Mouse (Mus musculus) MEL (cell line): ENCODE results near the gene Plet1. TPM values are rescaled to one million over a fixed set of nuclear protein-coding genes. Genes with fewer than 3 reads are reported as not detected.

Experiments
- DNase-seq: peaks from one replicate; pipeline ENCODE4 v3.0.0; 2011; ENCODE audit warnings: low read depth, low spot score
- H3K27ac ChIP-seq: 2 replicates; pipeline ENCODE4 v1.5.1; 2012; ENCODE audit warnings: low read depth, mild to moderate bottlenecking, control low read depth, low read length, moderate library complexity; ENCODE audit not compliant: control insufficient read depth
- H3K27me3 ChIP-seq, 2 experiments: fragments of 150-350 bp in 1 of 2; sonication (generic) in 1 of 2; 2 replicates each; pipeline ENCODE4 v1.6.1; 2012; ENCODE audit warnings: low read length in 2 of 2, mild to moderate bottlenecking in 2 of 2, improper control_type of control experiment in 1 of 2, moderate library complexity in 1 of 2; ENCODE audit not compliant: insufficient read depth in 2 of 2, control insufficient read depth in 1 of 2
- H3K36me3 ChIP-seq, 2 experiments: 2 replicates each; pipeline ENCODE4 v1.6.1; 2012 to 2014; ENCODE audit warnings: low read length in 2 of 2, improper control_type of control experiment in 1 of 2, inconsistent platforms in 1 of 2, mild to moderate bottlenecking in 1 of 2; ENCODE audit not compliant: insufficient read depth in 2 of 2, control insufficient read depth in 1 of 2
- H3K4me1 ChIP-seq, 2 experiments: fragments of 150-350 bp in 1 of 2; sonication (generic) in 1 of 2; 2 replicates each; pipeline ENCODE4 v1.6.1; 2012; ENCODE audit warnings: low read length in 2 of 2, improper control_type of control experiment in 1 of 2, mild to moderate bottlenecking in 1 of 2; ENCODE audit not compliant: insufficient read depth in 2 of 2, control insufficient read depth in 1 of 2
- H3K4me3 ChIP-seq, 2 experiments: fragments of 150-350 bp in 1 of 2; sonication (generic) in 1 of 2; 2 replicates each; pipeline ENCODE4 v1.5.1; 2012; ENCODE audit warnings: low read depth in 2 of 2, low read length in 2 of 2, mild to moderate bottlenecking in 2 of 2, moderate library complexity in 2 of 2, control low read depth in 1 of 2, improper control_type of control experiment in 1 of 2; ENCODE audit not compliant: control insufficient read depth in 1 of 2, insufficient read depth in 1 of 2
- H3K79me2 ChIP-seq: 2 replicates; pipeline ENCODE4 v1.6.1; 2012; ENCODE audit warnings: mild to moderate bottlenecking, low read length, moderate library complexity; ENCODE audit not compliant: control insufficient read depth, poor library complexity, insufficient read depth
- H3K9ac ChIP-seq: 2 replicates; pipeline ENCODE4 v1.6.1; 2012; ENCODE audit warnings: low read depth, mild to moderate bottlenecking, control low read depth, low read length, moderate library complexity; ENCODE audit not compliant: control insufficient read depth, poor library complexity, severe bottlenecking
- H3K9me3 ChIP-seq: fragments of 150-350 bp; sonication (generic); replicated peaks from 2 replicates; pipeline ENCODE4 v1.6.1; 2012; ENCODE audit warnings: mild to moderate bottlenecking, low read length, improper control_type of control experiment, moderate library complexity; ENCODE audit not compliant: insufficient read depth
- BHLHE40 ChIP-seq: IDR thresholded peaks from 2 replicates; pipeline ENCODE4 v1.6.1; 2012; ENCODE audit warnings: low read depth, mild to moderate bottlenecking, inconsistent platforms, low read length, improper control_type of control experiment, borderline replicate concordance
- CHD1 ChIP-seq: IDR thresholded peaks from 2 replicates; pipeline ENCODE4 v1.6.1; 2012; ENCODE audit warnings: low read depth, mild to moderate bottlenecking, inconsistent platforms, low read length, improper control_type of control experiment
- CHD2 ChIP-seq: IDR thresholded peaks from 2 replicates; pipeline ENCODE4 v1.6.1; 2011; ENCODE audit warnings: low read length, improper control_type of control experiment
- EP300 ChIP-seq, 2 experiments: IDR thresholded peaks; 2 replicates each; pipeline ENCODE4 v1.6.1; 2011; ENCODE audit warnings: improper control_type of control experiment in 2 of 2, low read length in 2 of 2, low read depth in 1 of 2, mild to moderate bottlenecking in 1 of 2
- GATA1 ChIP-seq: IDR thresholded peaks from 2 replicates; pipeline ENCODE4 v1.6.1; 2011; ENCODE audit warnings: low read depth, low read length, improper control_type of control experiment
- JUND ChIP-seq: IDR thresholded peaks from 2 replicates; pipeline ENCODE4 v1.6.1; 2011; ENCODE audit warnings: low read depth, mild to moderate bottlenecking, improper control_type of control experiment, low read length
- KAT2A ChIP-seq: conservative IDR thresholded peaks from 2 replicates; pipeline ENCODE4 v1.6.1; 2012; ENCODE audit warnings: low read depth, low read length, improper control_type of control experiment, inconsistent platforms
- MAX ChIP-seq: IDR thresholded peaks from 2 replicates; pipeline ENCODE4 v1.6.1; 2011; ENCODE audit warnings: low read length, improper control_type of control experiment
- MAZ ChIP-seq: IDR thresholded peaks from 2 replicates; pipeline ENCODE4 v1.6.1; 2012; ENCODE audit warnings: low read depth, mild to moderate bottlenecking, inconsistent platforms, low read length, improper control_type of control experiment
- MXI1 ChIP-seq: IDR thresholded peaks from 2 replicates; pipeline ENCODE4 v1.6.1; 2011; ENCODE audit warnings: mild to moderate bottlenecking, low read depth, low read length, improper control_type of control experiment
- MYB ChIP-seq: IDR thresholded peaks from 2 replicates; pipeline ENCODE4 v1.6.1; 2011; ENCODE audit warnings: mild to moderate bottlenecking, low read depth, low read length, improper control_type of control experiment
- NRF1 ChIP-seq: IDR thresholded peaks from 2 replicates; pipeline ENCODE4 v1.6.1; 2014; ENCODE audit warnings: low read depth, mild to moderate bottlenecking, inconsistent platforms, low read length, improper control_type of control experiment, moderate library complexity; ENCODE audit not compliant: poor library complexity, insufficient read depth, severe bottlenecking
- POLR2AphosphoS2 ChIP-seq: IDR thresholded peaks from 2 replicates; pipeline ENCODE4 v1.6.1; 2011; ENCODE audit warnings: low read length, improper control_type of control experiment
- POLR2AphosphoS5 ChIP-seq: IDR thresholded peaks from 2 replicates; pipeline ENCODE4 v1.6.1; 2012; ENCODE audit warnings: low read depth, borderline replicate concordance, mild to moderate bottlenecking, inconsistent platforms, low read length, moderate library complexity, mixed read lengths
- RAD21 ChIP-seq: IDR thresholded peaks from 2 replicates; pipeline ENCODE4 v1.6.1; 2011; ENCODE audit warnings: mild to moderate bottlenecking, low read depth, low read length, improper control_type of control experiment
- RCOR1 ChIP-seq: IDR thresholded peaks from 2 replicates; pipeline ENCODE4 v1.6.1; 2012; ENCODE audit warnings: low read depth, mild to moderate bottlenecking, inconsistent platforms, low read length, improper control_type of control experiment
- SIN3A ChIP-seq: IDR thresholded peaks from 2 replicates; pipeline ENCODE4 v1.6.1; 2012; ENCODE audit warnings: low read length, improper control_type of control experiment, inconsistent platforms
- TAL1 ChIP-seq: IDR thresholded peaks from 2 replicates; pipeline ENCODE4 v1.6.1; 2012; ENCODE audit warnings: mild to moderate bottlenecking, inconsistent platforms, low read length, moderate library complexity, mixed read lengths
- TBP ChIP-seq: IDR thresholded peaks from 2 replicates; pipeline ENCODE4 v1.8.0; 2011; ENCODE audit warnings: low read depth, low read length, improper control_type of control experiment
- USF1 ChIP-seq: IDR thresholded peaks from 2 replicates; pipeline ENCODE4 v1.6.1; 2014; ENCODE audit warnings: low read depth, mild to moderate bottlenecking, inconsistent platforms, low read length, improper control_type of control experiment, moderate library complexity
- USF2 ChIP-seq, 2 experiments: IDR thresholded peaks; 2 replicates each; pipeline ENCODE4 v1.6.1; 2011 to 2012; ENCODE audit warnings: improper control_type of control experiment in 2 of 2, low read length in 2 of 2, borderline replicate concordance in 1 of 2, inconsistent platforms in 1 of 2, low read depth in 1 of 2, mild to moderate bottlenecking in 1 of 2; ENCODE audit not compliant: insufficient read depth in 1 of 2
- ZKSCAN1 ChIP-seq: IDR thresholded peaks from 2 replicates; pipeline ENCODE4 v1.6.1; 2012; ENCODE audit warnings: low read depth, mild to moderate bottlenecking, inconsistent platforms, low read length, improper control_type of control experiment, moderate library complexity
- ZNF384 ChIP-seq: IDR thresholded peaks from 2 replicates; pipeline ENCODE4 v1.6.1; 2012; ENCODE audit warnings: low read depth, mild to moderate bottlenecking, inconsistent platforms, low read length, improper control_type of control experiment
- polyA plus RNA-seq, 2 experiments: library from polyadenylated mRNA; stranded (reverse) in 1 of 2; unstranded in 1 of 2; fragments of >175 nt in 1 of 2; fragments of >200 nt in 1 of 2; gene quantifications; 2 replicates each; pipeline versions ENCODE4 v1.2.1 to v1.2.4; 2012; ENCODE audit warnings: low replicate concordance in 2 of 2, low read depth in 1 of 2; ENCODE audit not compliant: insufficient read length in 2 of 2, insufficient read depth in 1 of 2, missing spikeins in 1 of 2
- total RNA-seq: library from RNA; depleted of rRNA; stranded (reverse); fragments of 300-350 nt; gene quantifications from 2 replicates; pipeline ENCODE4 v1.2.3, GENCODE M21; 2012

The Plet1 gene
- total and polyA plus RNA-seq, 3 experiments = 0.12 to 0.81 TPM; not detected in 1

DNA sequence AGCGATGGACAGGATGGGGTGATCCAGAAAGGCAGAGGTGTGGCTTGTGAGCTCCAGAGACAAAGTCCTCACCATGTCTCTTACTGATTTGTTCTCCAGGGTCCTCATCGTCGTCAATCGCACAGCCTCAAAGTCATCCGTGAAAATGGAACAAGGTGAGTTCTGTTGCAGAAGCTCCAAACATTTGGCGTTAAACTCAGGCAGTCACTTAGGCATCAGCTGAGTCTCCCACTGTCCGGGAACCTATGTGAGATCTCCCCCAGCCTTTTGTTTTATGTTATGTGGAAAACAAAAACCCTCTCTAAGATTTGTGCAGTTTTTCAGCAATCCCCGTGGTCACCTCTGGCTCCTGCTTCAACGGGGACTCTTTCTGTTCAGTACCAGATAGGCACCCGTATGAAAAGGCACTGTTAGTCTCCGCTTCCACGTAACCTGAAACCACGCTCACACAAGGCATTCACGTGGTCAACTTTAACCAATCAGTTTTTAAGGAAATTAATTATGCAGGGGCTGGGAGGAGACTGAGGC, 6.7 kb downstream of the Plet1 start (continued):
- TF ChIP-seq SIN3A (peak; percentile 52; the same call in 1 of the 2 replicates), POLR2AphosphoS5 (no peak), ZKSCAN1 (no peak), MXI1 (no peak), MYB (no peak), RAD21 (no peak), JUND (no peak), USF2 (IDR thresholded peaks at IDR 0.05; ENCODE audit: borderline replicate concordance in 1 of 2, insufficient read depth in 1 of 2, low read depth in 1 of 2, low read length in 2 of 2) (peak; percentile 37 to 91; a peak in 3 of 4 replicates), KAT2A (no peak), RCOR1 (no peak), TBP (peak; percentile 79), USF1 (peak; percentile 97), BHLHE40 (no peak), NRF1 (no peak), EP300 (IDR thresholded peaks at IDR 0.05; ENCODE audit: low read depth in 1 of 2, low read length in 2 of 2) (no peak), POLR2AphosphoS2 (no peak), TAL1 (no peak), ZNF384 (no peak), MAX (peak; percentile 76; the same call in 1 of the 2 replicates), GATA1 (0 out of 2 replicates have a peak, but pooled peaks have one; percentile 15), CHD1 (no peak), CHD2 (no peak), MAZ (no peak)

DNA sequence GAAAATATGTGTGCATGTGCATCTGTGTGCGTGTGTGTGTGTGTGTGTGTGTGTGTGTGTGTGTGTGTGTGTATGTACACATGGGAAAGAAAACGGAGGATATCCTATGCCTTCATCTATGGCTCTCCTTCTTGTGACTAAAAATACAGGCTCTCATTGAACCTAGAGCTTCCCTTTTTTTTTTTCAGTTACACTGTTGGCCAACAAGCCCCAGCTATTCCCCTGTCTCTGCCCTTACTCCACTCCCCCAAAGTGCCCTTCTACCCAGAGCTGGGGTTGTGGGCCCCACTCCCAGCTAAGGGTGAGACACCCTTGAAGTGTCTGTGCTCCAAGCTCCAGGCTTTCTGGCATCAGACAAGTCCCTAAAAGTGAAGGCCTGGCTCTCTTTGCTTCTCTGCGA, 8.6 kb downstream of the Plet1 start:
- no peaks in the 10 kb centered on the region for H3K79me2 ChIP-seq
- no peak for DNase-seq
- H3K4me1 ChIP-seq = peaks cover 0 to 15% of the 10 kb centered on the region in 2 experiments; a peak in 2 of 4 replicates
- no peaks in the 10 kb centered on the region for H3K36me3 ChIP-seq
- no peaks in the 10 kb centered on the region for H3K9me3 ChIP-seq
- H3K27me3 ChIP-seq = peaks cover 0 to 2% of the 10 kb centered on the region in 2 experiments; a peak in 2 of 4 replicates
- H3K27ac ChIP-seq = no peak overlapping the region
- no peak overlapping the region for H3K9ac ChIP-seq
- TF ChIP-seq ZNF384 (0 out of 2 replicates have a peak, but pooled peaks have one; percentile 9), MYB (no peak)
- TF ChIP-seq, all 39 proteins: peak for 1
- no peak overlapping the region for H3K4me3 ChIP-seq
